Comparison of ENCODE assay signal across 15 mouse cellular contexts in the genomic region with DNA sequence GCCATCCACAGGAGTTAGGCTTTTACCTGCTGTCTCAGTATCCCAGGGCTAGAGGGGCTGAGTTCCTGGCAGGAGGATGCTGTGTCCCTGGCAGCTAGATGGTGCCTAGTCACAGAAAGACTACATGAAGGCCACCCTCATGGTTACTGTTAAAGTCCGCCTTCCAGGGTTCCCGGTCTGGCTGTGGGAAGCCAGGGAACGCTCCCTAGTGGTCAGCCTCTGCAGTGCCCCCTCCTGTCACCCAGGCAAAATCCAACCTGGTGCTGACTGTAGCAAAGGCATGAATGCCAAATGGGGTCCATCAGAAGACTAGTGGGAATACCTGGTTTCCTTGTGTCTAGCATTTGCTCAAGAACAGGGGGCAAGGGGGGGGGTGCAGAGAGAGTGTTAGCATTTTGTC. TPM values are rescaled to one million over a fixed set of nuclear protein-coding genes. Genes with fewer than 3 reads are reported as not detected.
DNase-seq lines count a peak whose midpoint lies in the region; ATAC-seq and TF ChIP-seq lines count a peak whose summit lies in the region.
"Had no signal": no experiment of that assay in that cellular context is flagged by ENCODE, and none has a peak within 500 bp of the region (broad histone marks: within the 10 kb centered on the region; RNA-seq: fewer than 3 reads in every experiment).

No protein-coding gene starts in this region.

- 43% methylated on average over 3 of the region's 3 CpGs for WGBS in forebrain, postnatal 0 days
- 34% methylated on average over 3 of the region's 3 CpGs for WGBS in forebrain, embryonic 13.5 days
- 37% methylated on average over 3 of the region's 3 CpGs for WGBS in lung, embryonic 14.5 days
- WGBS in liver, postnatal 0 days (ENCODE audit: insufficient replicate concordance), result 59% methylated on average over 3 of the region's 3 CpGs

- peak; percentile 20; the same call in 1 of the 2 replicates for TF ChIP-seq CTCF in forebrain, postnatal 0 days (IDR thresholded peaks at IDR 0.05; ENCODE audit: low read depth)
- peak; percentile 41 for TF ChIP-seq CTCF in lung, embryonic 14.5 days (IDR thresholded peaks at IDR 0.05; ENCODE audit: low read depth)
- peak; percentile 58 for TF ChIP-seq CTCF in liver, postnatal 0 days (IDR thresholded peaks at IDR 0.05; ENCODE audit: low read depth)

- no peak for DNase-seq in forebrain, postnatal 0 days
- no peak for DNase-seq in lung, embryonic 14.5 days
- DNase-seq in lung, postnatal 36 days, result no peak
- peak; percentile 18 for DNase-seq in WW6 (ENCODE audit: low read depth, low spot score)
- no peak for DNase-seq in liver, postnatal 0 days
- DNase-seq in left cerebral cortex, postnatal 36 days (ENCODE audit: low spot score in 2 of 2), result no peak
- DNase-seq: cerebellum, postnatal 10 days; heart, adult 2 months; heart, postnatal 14 days; layer of hippocampus, adult 9-11 months had no signal

- no peaks in the 10 kb centered on the region for H3K9me3 ChIP-seq in forebrain, postnatal 0 days (ENCODE audit: low read length)
- H3K9me3 ChIP-seq in forebrain, embryonic 13.5 days (replicated peaks), result no peaks in the 10 kb centered on the region
- H3K9me3 ChIP-seq in lung, embryonic 14.5 days (ENCODE audit: low read depth, low read length), result no peaks in the 10 kb centered on the region
- H3K9me3 ChIP-seq in liver, postnatal 0 days (ENCODE audit: low read length), result no peaks in the 10 kb centered on the region
- H3K9me3 ChIP-seq: kidney, embryonic 15.5 days; limb, embryonic 15.5 days had no signal

- H3K4me1 ChIP-seq in forebrain, postnatal 0 days (ENCODE audit: insufficient read depth), result no peaks in the 10 kb centered on the region
- 0 out of 2 replicates have a peak, but pooled peaks cover 1% of the 10 kb centered on the region for H3K4me1 ChIP-seq in forebrain, embryonic 13.5 days
- H3K4me1 ChIP-seq in lung, embryonic 14.5 days (ENCODE audit: insufficient read depth), result no peaks in the 10 kb centered on the region
- H3K4me1 ChIP-seq in liver, postnatal 0 days (ENCODE audit: insufficient read depth), result peaks cover 60% of the 10 kb centered on the region

- H3K27me3 ChIP-seq in forebrain, postnatal 0 days (ENCODE audit: insufficient read depth, low read length), result no peaks in the 10 kb centered on the region
- H3K27me3 ChIP-seq in forebrain, embryonic 13.5 days, result no peaks in the 10 kb centered on the region
- no peaks in the 10 kb centered on the region for H3K27me3 ChIP-seq in lung, embryonic 14.5 days (ENCODE audit: insufficient read depth, low read length)
- H3K27me3 ChIP-seq in liver, postnatal 0 days (ENCODE audit: insufficient read depth, low read length), result no peaks in the 10 kb centered on the region
- H3K27me3 ChIP-seq: kidney, embryonic 15.5 days; limb, embryonic 15.5 days had no signal

- H3K9ac ChIP-seq in forebrain, postnatal 0 days, result no peak overlapping the region
- H3K9ac ChIP-seq in forebrain, embryonic 13.5 days, result no peak overlapping the region
- no peak overlapping the region for H3K9ac ChIP-seq in lung, embryonic 14.5 days
- H3K9ac ChIP-seq in liver, postnatal 0 days (replicated peaks), result no peak overlapping the region
- H3K9ac ChIP-seq: kidney, embryonic 15.5 days; limb, embryonic 15.5 days had no signal

- TF ChIP-seq EP300 in liver, postnatal 0 days (IDR thresholded peaks at IDR 0.05; ENCODE audit: low read depth), result no peak

- H3K4me2 ChIP-seq in forebrain, postnatal 0 days (ENCODE audit: low read depth), result no peak overlapping the region
- no peak overlapping the region for H3K4me2 ChIP-seq in forebrain, embryonic 13.5 days
- H3K4me2 ChIP-seq in lung, embryonic 14.5 days, result no peak overlapping the region
- H3K4me2 ChIP-seq in liver, postnatal 0 days (ENCODE audit: low read depth, low read length), result 0 out of 2 replicates have a peak overlapping the region, but pooled peaks have one; percentile 56
- H3K4me2 ChIP-seq: limb, embryonic 15.5 days had no signal

- intact Hi-C loops in left cerebral cortex, postnatal 36 days (cut with DNase I), result no loop called here

- no peak overlapping the region for H3K4me3 ChIP-seq in forebrain, postnatal 0 days (ENCODE audit: low read depth, low read length)
- H3K4me3 ChIP-seq in forebrain, embryonic 13.5 days, result no peak overlapping the region
- H3K4me3 ChIP-seq in lung, embryonic 14.5 days (ENCODE audit: low read depth, low read length), result no peak overlapping the region
- no peak overlapping the region for H3K4me3 ChIP-seq in liver, postnatal 0 days (ENCODE audit: low read depth, low read length)
- H3K4me3 ChIP-seq: heart, adult 2 months; kidney, embryonic 15.5 days; limb, embryonic 15.5 days had no signal

- no peaks in the 10 kb centered on the region for H3K36me3 ChIP-seq in forebrain, postnatal 0 days (ENCODE audit: insufficient read depth)
- H3K36me3 ChIP-seq in forebrain, embryonic 13.5 days (ENCODE audit: poor library complexity, severe bottlenecking), result no peaks in the 10 kb centered on the region
- H3K36me3 ChIP-seq in lung, embryonic 14.5 days (ENCODE audit: insufficient read depth), result no peaks in the 10 kb centered on the region
- no peaks in the 10 kb centered on the region for H3K36me3 ChIP-seq in liver, postnatal 0 days (replicated peaks; ENCODE audit: insufficient read depth, low read length)
- H3K36me3 ChIP-seq: kidney, embryonic 15.5 days; limb, embryonic 15.5 days had no signal

- no peak overlapping the region for H3K27ac ChIP-seq in forebrain, postnatal 0 days (ENCODE audit: low read depth, low read length)
- H3K27ac ChIP-seq in forebrain, embryonic 13.5 days, result no peak overlapping the region
- no peak overlapping the region for H3K27ac ChIP-seq in lung, embryonic 14.5 days (ENCODE audit: low read depth)
- H3K27ac ChIP-seq in liver, postnatal 0 days (ENCODE audit: low read depth), result 0 out of 2 replicates have a peak overlapping the region, but pooled peaks have one; percentile 57
- H3K27ac ChIP-seq: heart, adult 2 months; kidney, embryonic 15.5 days; limb, embryonic 15.5 days had no signal

- no peak for ATAC-seq in forebrain, postnatal 0 days
- no peak for ATAC-seq in forebrain, embryonic 13.5 days
- no peak for ATAC-seq in lung, embryonic 14.5 days (ENCODE audit: insufficient read depth)
- ATAC-seq in liver, postnatal 0 days, result no peak
- no peak for ATAC-seq in inflammation-experienced regulatory T-cells, adult 6 months
- ATAC-seq: hindbrain, embryonic 16.5 days had no signal

RNA-seq across cellular contexts. Expression of gene Emilin2, which starts 51.1 kb away (rescaled TPM):
- 2.3 and 3.2 TPM in 2 replicates for total RNA-seq in forebrain, postnatal 0 days (2014; rRNA removed)
- 1.3 and 2.0 TPM in 2 replicates for polyA plus RNA-seq in forebrain, postnatal 0 days (2015; fragmentation: Nextera tagmentation; extraction: Ambion mirVana)
- polyA plus RNA-seq in forebrain, embryonic 13.5 days (2015; fragmentation: Nextera tagmentation; extraction: Ambion mirVana), result 1.5 and 2.5 TPM in 2 replicates
- 3.6 and 3.8 TPM in 2 replicates for polyA plus RNA-seq in lung, embryonic 14.5 days (2014; fragmentation: Nextera tagmentation; extraction: Ambion mirVana)
- 10.0 and 12.0 TPM in 2 replicates for polyA plus RNA-seq in liver, postnatal 0 days (2015; fragmentation: Nextera tagmentation; extraction: Ambion mirVana)
- polyA plus RNA-seq in inflammation-experienced regulatory T-cells, adult 6 months (2017; shearing (Covaris generic)), result under 1 TPM; 0.08 to 0.21 (median 0.15) TPM
- 1 to 10 TPM; 1.7 to 3.2 TPM for total RNA-seq in left cerebral cortex, postnatal 36 days (2021)
